Mouse (Mus musculus) urinary bladder, adult 2 months (tissue): ENCODE measurements around the gene Drd2. TPM values are rescaled to one million over a fixed set of nuclear protein-coding genes. Genes with fewer than 3 reads are reported as not detected.

ENCODE experiments used
- DNase-seq: peaks from one replicate; pipeline ENCODE4 v3.0.0; 2022; ENCODE audit warnings: low spot score
- polyA plus RNA-seq: library from polyadenylated mRNA; depleted of rRNA; stranded (reverse); fragments of >200 nt; gene quantifications from 2 replicates; pipeline ENCODE4 v1.2.3, GENCODE M21; 2012; rRNA removed

Drd2 gene
- polyA plus RNA-seq, 1 experiment: not detected

GRCm38 (mm10) chr9:49452396-49452795 lies 112.0 kb downstream of the Drd2 start:
- DNase-seq: no peak

DNA sequence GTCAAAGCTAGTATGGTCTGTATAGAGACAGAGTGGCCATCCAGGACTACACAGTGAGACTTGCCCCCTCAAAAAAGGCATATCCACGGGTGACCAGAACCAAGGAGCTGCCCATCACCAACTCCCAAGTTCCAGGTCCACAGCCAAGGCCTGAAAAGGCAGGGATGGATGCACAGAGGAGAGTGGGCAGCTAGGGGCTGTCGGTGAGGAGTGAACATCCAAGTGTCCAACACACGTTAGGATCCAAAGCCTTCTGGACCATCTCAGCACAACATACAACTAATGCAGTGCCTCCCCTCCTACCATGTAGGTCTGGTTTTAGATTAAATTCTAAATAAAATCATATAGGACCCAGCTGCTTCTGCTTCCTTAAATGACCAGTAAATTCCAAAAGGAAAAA lies 115.7 kb downstream of the Drd2 start:
- DNase-seq: no peak

Other genes with a start within 250 kb of the Drd2 start
- not detected in 2 replicates for gene Gm4894, start 90.1 kb upstream of the Drd2 start, polyA plus RNA-seq
- gene Ankk1, start 86.4 kb downstream of the Drd2 start, polyA plus RNA-seq: 0.07 and 0.08 TPM in 2 replicates
- gene Ttc12, start 145.6 kb downstream of the Drd2 start, polyA plus RNA-seq: 9.9 and 10.9 TPM in 2 replicates